Mouse (Mus musculus) liver (tissue): ENCODE data around the gene Slc13a4.

Experiments
- DNase-seq: peaks from one replicate; pipeline ENCODE4 v3.0.0-alpha.2; 2020; ENCODE audit warnings: mixed read lengths

Gene Slc13a4

DNA sequence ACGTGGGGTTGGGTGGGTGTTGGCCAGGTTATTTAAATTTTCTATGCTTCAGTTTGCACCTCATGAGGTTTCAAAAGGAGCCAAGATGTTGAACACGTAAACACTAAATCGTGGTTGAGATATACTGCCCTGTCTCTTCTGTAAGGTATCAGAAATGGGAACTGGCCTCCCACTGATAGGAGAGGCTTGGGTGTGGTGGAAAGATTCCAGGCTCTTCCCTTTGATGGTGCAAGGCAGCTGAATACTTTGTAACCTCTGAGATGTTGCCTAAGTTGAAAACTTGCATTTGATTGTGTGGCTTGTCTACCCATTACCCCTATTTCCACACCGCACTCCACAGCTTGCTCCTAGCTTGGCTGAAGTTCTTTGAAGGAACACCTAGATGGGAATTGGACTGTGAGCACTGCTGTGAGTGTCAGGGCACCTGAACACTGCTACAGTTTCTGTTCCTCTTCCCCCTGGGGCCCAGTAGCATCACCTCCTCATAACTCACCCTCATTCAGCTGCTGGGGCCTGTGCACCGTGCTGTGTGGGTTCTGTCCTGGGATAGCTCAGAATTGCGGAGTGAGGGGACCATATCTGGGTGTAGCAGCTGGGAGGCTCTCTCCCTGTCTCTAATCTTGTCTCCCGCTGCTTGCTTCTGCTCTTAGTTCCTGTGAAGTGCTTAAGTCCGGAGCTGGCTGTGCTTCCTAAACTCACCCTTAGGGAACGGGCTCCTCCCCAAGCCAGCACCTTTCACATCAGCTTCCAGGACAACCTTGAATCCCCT lies 53.6 kb downstream of the Slc13a4 start:
- DNase-seq = peak; percentile 81

DNA sequence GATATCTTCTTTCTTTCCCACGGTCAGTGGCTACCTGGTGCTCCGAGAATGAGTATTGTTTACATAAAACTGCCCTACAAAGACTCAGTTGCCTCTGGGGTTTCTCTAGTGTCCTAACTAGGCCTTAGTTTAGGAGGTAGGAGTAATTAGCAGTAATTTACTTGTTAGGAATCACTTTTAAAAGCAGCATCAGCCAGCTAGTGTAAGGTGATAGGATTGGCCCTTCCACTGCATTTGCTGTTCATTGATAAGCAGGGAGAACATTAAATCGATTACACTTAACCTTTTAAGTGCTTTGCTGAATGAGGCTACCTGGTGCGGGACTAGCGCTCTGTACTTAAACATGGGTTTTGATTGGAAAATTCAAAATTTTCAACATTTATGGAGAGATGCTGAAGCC lies 54.5 kb downstream of the Slc13a4 start:
- DNase-seq = peak; percentile 32

DNA sequence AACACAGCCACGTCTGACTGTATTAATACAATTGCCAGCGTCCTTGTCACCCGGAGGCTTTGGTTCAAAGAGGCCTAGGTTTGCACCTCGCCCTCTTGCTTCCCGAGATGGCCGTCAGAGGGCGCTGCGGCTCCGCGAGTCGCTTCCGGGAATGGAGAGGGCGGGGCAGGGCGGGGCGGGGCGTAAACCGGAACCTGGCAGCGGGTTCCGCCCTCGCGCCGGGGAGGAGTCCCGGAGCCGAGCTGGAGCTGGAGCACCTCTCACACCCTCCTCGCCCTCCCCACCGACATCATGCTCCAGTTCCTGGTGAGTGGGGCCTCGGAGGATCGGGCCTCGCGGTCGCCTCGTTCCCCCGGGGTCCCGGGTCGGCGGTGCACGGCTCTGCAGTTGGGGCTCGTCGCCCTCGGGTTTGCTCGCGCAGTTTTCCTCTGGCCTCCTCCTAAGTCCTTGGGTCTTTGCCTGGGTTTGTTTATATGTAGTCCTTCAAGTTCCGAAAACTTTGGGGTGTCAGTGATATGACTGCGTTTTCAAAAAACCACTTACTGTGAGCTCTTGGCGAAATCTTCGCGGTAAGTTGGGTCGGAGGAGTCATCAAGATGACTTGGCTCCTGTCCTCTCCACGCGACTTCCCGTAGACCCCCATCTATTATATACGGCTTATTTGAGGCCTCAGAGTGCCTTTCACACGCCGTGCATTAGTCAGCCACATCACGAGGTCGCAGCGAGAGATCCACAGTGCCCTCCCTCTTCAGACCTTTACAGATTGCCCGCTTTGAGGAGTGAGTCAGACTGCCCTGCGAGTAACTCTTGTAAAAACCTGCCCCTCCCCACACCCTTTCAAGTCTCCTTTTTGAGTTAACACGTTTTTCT lies 55.2 kb downstream of the Slc13a4 start:
- DNase-seq = peak; percentile 97

DNA sequence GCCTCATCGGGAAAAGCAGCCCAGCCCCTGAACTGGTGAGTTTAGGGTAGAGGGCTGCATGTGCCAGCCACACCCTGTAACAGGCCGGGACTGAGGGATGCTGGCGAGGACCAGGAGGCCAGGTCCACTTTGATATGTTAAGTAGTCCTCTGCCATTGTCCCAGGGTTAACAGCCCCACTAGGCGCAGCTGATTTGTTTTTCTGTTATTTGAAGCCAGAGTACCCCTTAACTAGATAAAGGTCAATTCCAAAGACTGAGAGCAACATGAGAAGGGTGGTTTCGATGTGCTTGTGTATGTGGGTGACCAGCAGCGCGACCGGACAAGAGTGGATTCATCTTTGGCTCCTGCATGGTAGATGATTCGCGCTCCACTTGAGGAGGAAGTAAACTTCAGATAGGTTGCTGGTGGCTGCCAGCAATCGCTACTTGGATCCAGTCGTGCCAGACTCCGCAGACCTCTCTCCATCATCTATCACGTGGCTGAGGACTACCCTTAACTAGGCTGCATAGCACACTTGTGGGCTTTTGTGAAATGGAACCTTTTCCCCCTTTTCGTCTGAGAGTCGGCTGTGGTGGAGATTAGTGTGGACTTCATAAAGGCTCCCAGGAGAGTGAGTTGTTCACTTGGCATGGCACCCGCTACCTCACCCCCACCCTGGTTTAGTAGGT lies 56.0 kb downstream of the Slc13a4 start:
- DNase-seq = no peak

DNA sequence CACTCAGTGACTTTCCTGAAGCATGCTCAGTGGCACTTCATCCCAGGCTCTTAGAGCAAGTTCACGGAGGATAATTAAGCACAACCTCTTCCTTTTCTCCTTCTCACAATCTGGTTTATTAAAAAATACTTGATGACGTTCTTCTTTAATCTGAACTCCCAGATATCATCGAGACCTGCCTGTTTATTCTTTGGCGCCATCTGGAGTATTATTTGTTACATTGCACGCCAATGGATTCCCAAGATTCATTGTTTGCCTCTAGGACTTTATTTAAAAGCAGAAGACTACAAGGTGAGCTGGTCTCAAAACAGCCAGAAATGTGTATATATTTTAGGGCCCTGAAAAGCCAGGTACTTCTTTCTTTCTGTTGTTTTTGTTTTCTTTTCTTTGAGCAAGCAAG lies 62.8 kb downstream of the Slc13a4 start:
- DNase-seq = no peak

DNA sequence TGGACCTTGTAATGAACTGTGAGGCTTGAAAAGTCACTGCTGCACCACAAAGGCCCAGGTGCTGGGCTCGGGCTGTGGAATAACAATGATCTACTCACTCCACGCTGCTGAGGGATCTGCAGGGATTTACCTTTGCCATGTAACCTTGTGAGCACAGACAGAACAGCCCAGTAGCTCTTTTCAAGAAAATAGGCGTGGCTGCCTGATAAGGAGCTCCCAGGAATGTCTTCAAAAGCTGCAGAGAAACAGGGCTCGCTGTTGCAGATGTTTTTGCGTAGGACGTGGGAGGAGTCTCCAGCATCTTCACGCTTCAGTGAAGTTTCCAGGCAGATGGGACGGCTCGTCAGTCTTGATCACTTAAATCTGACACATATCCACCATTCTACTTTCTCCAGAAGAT lies 63.9 kb downstream of the Slc13a4 start:
- DNase-seq = no peak

DNA sequence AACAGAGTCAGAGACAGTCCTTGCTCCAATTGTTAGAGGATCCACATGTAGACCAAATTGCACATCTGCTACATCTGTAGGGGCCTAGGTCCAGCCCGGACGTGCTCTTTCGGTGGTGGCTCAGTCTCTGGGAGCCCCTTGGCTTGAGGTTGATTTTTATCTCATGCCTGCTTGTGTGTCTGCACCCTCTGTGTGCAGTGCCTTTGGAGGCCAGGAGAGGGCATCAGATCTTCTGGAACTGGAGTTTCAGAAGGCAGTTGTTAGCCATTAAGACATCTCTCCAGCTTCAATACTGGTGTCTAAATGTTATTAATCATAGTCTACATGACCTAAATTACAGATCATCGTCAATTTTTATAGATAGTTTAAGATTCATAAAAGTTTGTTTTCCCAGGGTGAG lies 64.7 kb downstream of the Slc13a4 start:
- no peak for DNase-seq

DNA sequence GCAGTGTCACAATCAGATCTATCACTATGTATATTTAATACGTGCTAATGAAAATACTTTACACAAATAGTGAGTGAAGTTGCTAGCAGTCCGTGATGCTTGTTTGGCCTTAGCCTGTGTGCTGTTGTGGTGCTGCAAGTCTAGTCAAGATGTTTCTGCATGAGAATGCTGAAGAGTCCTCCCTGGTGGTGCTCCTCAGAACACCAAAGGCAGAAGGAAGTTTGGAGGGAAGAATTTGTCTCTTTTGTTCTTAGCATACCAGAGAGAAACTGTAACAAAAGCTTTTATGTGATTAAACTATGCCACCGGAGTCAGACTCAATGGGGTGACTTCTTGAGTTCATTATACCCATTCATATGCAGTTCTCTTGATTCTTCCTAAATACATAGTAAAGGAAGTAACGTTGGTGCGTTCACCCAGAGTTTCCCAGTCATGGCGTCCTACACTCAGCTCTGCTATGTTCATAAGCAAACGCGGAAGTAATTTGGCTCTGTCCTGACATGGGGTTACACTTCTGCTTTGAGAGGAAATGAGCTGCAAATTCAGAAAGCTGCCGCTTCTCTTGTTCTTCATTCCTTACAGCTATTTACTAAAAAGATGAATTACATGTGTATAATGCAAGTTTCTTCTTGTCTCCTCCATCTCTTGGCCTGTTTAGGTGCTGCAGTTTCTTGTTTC lies 71.7 kb downstream of the Slc13a4 start:
- DNase-seq = no peak

DNA sequence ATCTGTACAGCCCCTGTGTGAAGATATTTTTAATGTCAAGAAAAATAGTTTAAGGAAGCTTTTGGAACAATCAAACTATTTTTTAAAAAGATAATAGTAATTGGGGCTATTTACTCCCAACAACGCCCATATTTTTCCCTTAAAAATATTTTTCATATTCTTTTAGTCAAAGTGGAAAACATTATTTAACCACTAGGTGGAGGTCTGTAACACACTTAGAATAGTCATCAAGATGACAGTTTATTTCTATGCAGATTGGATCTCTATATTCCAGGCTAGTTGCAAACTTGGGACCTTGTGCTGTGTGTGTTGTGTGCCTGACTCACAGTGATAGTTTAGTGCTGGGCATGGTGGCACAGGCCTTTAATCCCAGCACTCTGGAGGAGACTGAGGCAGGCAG lies 78.5 kb downstream of the Slc13a4 start:
- DNase-seq = no peak

DNA sequence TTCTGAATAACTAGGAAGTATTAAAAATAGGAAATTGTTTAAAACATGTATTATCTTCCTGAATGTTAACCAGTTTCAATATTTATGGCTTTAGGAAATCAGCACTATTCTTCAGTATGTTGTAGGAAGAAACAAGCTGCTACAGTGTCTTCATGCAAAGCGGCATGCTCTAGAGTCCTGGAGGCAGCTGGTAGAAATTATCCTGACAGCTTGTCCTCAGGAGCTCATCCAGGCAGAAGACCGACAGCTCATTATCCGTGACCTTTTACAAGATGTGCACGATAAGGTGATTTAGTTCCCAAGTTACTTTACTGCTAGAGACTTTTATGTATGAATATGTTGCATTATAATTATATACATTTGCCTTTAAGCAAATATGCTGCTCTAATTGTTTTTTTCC lies 82.2 kb downstream of the Slc13a4 start:
- DNase-seq = no peak
